ENCODE assay signal across 8 mouse cellular contexts in the genomic region with DNA sequence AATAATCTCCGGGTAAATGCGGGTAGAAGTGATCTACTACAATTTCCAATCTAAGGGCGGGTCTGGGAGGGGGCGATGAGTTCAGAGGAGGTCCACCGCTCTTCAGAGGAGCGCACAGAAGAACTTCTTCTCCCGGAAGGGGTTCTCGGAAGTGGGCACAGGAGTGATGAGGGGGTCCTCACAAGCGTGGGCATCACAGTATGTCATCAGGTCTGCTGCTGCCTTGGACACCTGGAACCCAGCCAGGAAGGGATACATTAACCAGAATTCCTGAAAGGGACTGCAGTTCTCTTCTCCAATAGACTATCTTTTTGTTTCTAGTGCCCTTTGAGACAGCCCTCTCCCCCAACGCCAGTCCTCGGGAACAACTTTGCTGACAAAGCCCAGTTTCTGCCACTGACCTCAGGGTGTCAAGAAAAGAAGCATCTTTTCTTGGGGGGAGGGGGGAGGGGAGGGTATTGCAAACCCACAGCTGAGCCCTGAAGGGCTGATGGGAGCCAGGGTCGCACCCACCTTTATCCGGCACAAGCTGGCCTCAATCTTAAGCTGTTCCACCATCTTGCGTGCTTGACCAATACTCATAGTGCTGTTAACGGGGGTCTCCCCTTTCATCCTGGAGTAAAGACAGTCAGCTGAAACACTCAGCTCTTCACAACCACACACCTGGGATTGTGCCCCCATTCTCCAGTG. TPM values are rescaled to one million over a fixed set of nuclear protein-coding genes. Genes with fewer than 3 reads are reported as not detected.
DNase-seq lines count a peak whose midpoint lies in the region; ATAC-seq and TF ChIP-seq lines count a peak whose summit lies in the region.

No protein-coding gene starts in this region.

- peak; percentile 28; the same call in 1 of the 2 replicates for ATAC-seq in lung, embryonic 14.5 days (ENCODE audit: insufficient read depth)
- ATAC-seq in lung, embryonic 15.5 days (ENCODE audit: borderline replicate concordance, extremely low read depth, low FRiP score, low TSS enrichment): peak; percentile 16; the same call in 1 of the 2 replicates
- ATAC-seq in monocyte, adult 5-6 weeks (replicated peaks; ENCODE audit: insufficient number of reproducible peaks, low FRiP score, low TSS enrichment, poor library complexity, severe bottlenecking): no peak

- H3K27ac ChIP-seq in lung, embryonic 14.5 days (ENCODE audit: low read depth): peak overlapping the region; percentile 98
- H3K27ac ChIP-seq in heart, embryonic 10.5 days: peak overlapping the region; percentile 98
- H3K27ac ChIP-seq in lung, embryonic 15.5 days: peak overlapping the region; percentile 98

- DNase-seq in lung, embryonic 14.5 days: peak; percentile 70
- no peak for DNase-seq in lung, postnatal 25 days (ENCODE audit: low spot score)
- peak; percentile 24 for DNase-seq in c-Kit-positive CD71-positive TER-119-positive erythroid progenitor cells, embryonic 14.5 days (ENCODE audit: low spot score)
- DNase-seq in heart, embryonic 10.5 days (ENCODE audit: low spot score): no peak
- DNase-seq in kidney, adult 8-10 months: peak; percentile 73 to 76
- peak; percentile 41 for DNase-seq in skeletal muscle tissue, adult 2 months (ENCODE audit: low read depth, low spot score)

- no peaks in the 10 kb centered on the region for H3K9me3 ChIP-seq in lung, embryonic 14.5 days (ENCODE audit: low read depth, low read length)
- H3K9me3 ChIP-seq in heart, embryonic 10.5 days: no peaks in the 10 kb centered on the region
- H3K9me3 ChIP-seq in lung, embryonic 15.5 days: no peaks in the 10 kb centered on the region

- WGBS in lung, embryonic 14.5 days: 16% methylated on average over 15 of the region's 15 CpGs
- WGBS in heart, embryonic 10.5 days: 24% methylated on average over 15 of the region's 15 CpGs
- WGBS in lung, embryonic 15.5 days: 15% methylated on average over 15 of the region's 15 CpGs

- H3K36me3 ChIP-seq in lung, embryonic 14.5 days (ENCODE audit: insufficient read depth): peaks cover 29% of the 10 kb centered on the region
- peaks cover 44% of the 10 kb centered on the region for H3K36me3 ChIP-seq in heart, embryonic 10.5 days
- H3K36me3 ChIP-seq in lung, embryonic 15.5 days: peaks cover 23% of the 10 kb centered on the region

- peak overlapping the region; percentile 76 for H3K4me2 ChIP-seq in lung, embryonic 14.5 days
- H3K4me2 ChIP-seq in lung, embryonic 15.5 days: peak overlapping the region; percentile 86

- H3K4me3 ChIP-seq in lung, embryonic 14.5 days (ENCODE audit: low read depth, low read length): peak overlapping the region; percentile 54
- peak overlapping the region; percentile 69 for H3K4me3 ChIP-seq in heart, embryonic 10.5 days
- H3K4me3 ChIP-seq in lung, embryonic 15.5 days: peak overlapping the region; percentile 59

- H3K4me1 ChIP-seq in lung, embryonic 14.5 days (ENCODE audit: insufficient read depth): peaks cover 13% of the 10 kb centered on the region
- H3K4me1 ChIP-seq in heart, embryonic 10.5 days: peaks cover 41% of the 10 kb centered on the region
- peaks cover 23% of the 10 kb centered on the region for H3K4me1 ChIP-seq in lung, embryonic 15.5 days

- no peak for TF ChIP-seq CTCF in lung, embryonic 14.5 days (IDR thresholded peaks at IDR 0.05; ENCODE audit: low read depth)

- no peaks in the 10 kb centered on the region for H3K27me3 ChIP-seq in lung, embryonic 14.5 days (ENCODE audit: insufficient read depth, low read length)
- H3K27me3 ChIP-seq in heart, embryonic 10.5 days (ENCODE audit: insufficient read depth, poor library complexity, severe bottlenecking): no peaks in the 10 kb centered on the region
- no peaks in the 10 kb centered on the region for H3K27me3 ChIP-seq in lung, embryonic 15.5 days

- H3K9ac ChIP-seq in lung, embryonic 14.5 days: peak overlapping the region; percentile 59
- peak overlapping the region; percentile 72 for H3K9ac ChIP-seq in lung, embryonic 15.5 days

RNA-seq across cellular contexts. Expression of gene Gng3, which starts 0.8 kb away (rescaled TPM):
- polyA plus RNA-seq in lung, embryonic 14.5 days (2014; fragmentation: Nextera tagmentation; extraction: Ambion mirVana): 1.2 and 2.1 TPM in 2 replicates
- polyA plus RNA-seq in heart, embryonic 10.5 days (2016; fragmentation: Nextera tagmentation; extraction: Ambion mirVana): 2.6 and 4.7 TPM in 2 replicates
- 1.6 and 2.5 TPM in 2 replicates for polyA plus RNA-seq in lung, embryonic 15.5 days (2015; fragmentation: Nextera tagmentation; extraction: Ambion mirVana)
- total RNA-seq in monocyte, adult 5-6 weeks (2017): 0.39 to 0.64 TPM in 2 of 3 replicates, not detected in the other

RNA-seq across cellular contexts. Expression of gene Bscl2, which starts 0.9 kb away (rescaled TPM):
- 38.4 and 42.5 TPM in 2 replicates for polyA plus RNA-seq in lung, embryonic 14.5 days (2014; fragmentation: Nextera tagmentation; extraction: Ambion mirVana)
- 46.2 and 51.1 TPM in 2 replicates for polyA plus RNA-seq in heart, embryonic 10.5 days (2016; fragmentation: Nextera tagmentation; extraction: Ambion mirVana)
- 48.3 and 52.3 TPM in 2 replicates for polyA plus RNA-seq in lung, embryonic 15.5 days (2015; fragmentation: Nextera tagmentation; extraction: Ambion mirVana)
- 25.1 to 34.8 TPM (median 30.9 TPM) in 3 replicates for total RNA-seq in monocyte, adult 5-6 weeks (2017)

RNA-seq across cellular contexts. Expression of gene AC129217.1, which starts 8.6 kb away (rescaled TPM):
- polyA plus RNA-seq in lung, embryonic 14.5 days (2014; fragmentation: Nextera tagmentation; extraction: Ambion mirVana): not detected in 2 replicates
- not detected in 2 replicates for polyA plus RNA-seq in heart, embryonic 10.5 days (2016; fragmentation: Nextera tagmentation; extraction: Ambion mirVana)
- polyA plus RNA-seq in lung, embryonic 15.5 days (2015; fragmentation: Nextera tagmentation; extraction: Ambion mirVana): not detected in 2 replicates
- total RNA-seq in monocyte, adult 5-6 weeks (2017): 40.4 to 54.5 TPM (median 44.1 TPM) in 3 replicates

RNA-seq across cellular contexts. Expression of gene Lrrn4cl, which starts 12.4 kb away (rescaled TPM):
- 0.83 and 0.96 TPM in 2 replicates for polyA plus RNA-seq in lung, embryonic 14.5 days (2014; fragmentation: Nextera tagmentation; extraction: Ambion mirVana)
- 0.36 and 0.51 TPM in 2 replicates for polyA plus RNA-seq in heart, embryonic 10.5 days (2016; fragmentation: Nextera tagmentation; extraction: Ambion mirVana)
- polyA plus RNA-seq in lung, embryonic 15.5 days (2015; fragmentation: Nextera tagmentation; extraction: Ambion mirVana): 1.1 TPM in 2 replicates
- total RNA-seq in monocyte, adult 5-6 weeks (2017): 0.10 to 0.78 TPM (median 0.32 TPM) in 3 replicates

RNA-seq across cellular contexts. Expression of gene Hnrnpul2, which starts 18.4 kb away (rescaled TPM):
- polyA plus RNA-seq in lung, embryonic 14.5 days (2014; fragmentation: Nextera tagmentation; extraction: Ambion mirVana): 7.9 and 8.3 TPM in 2 replicates
- 2.8 and 4.6 TPM in 2 replicates for polyA plus RNA-seq in heart, embryonic 10.5 days (2016; fragmentation: Nextera tagmentation; extraction: Ambion mirVana)
- polyA plus RNA-seq in lung, embryonic 15.5 days (2015; fragmentation: Nextera tagmentation; extraction: Ambion mirVana): 5.7 and 5.8 TPM in 2 replicates
- 84.4 to 149 TPM (median 101 TPM) in 3 replicates for total RNA-seq in monocyte, adult 5-6 weeks (2017)

Comparison
In these comparisons a context has a peak if more than half of its experiments do, and no peak if none do; other contexts are left out.
1. DNase-seq: peak in lung, embryonic 14.5 days (single experiment), c-Kit-positive CD71-positive TER-119-positive erythroid progenitor cells, embryonic 14.5 days (single experiment), kidney, adult 8-10 months (2 of 2) and skeletal muscle tissue, adult 2 months (single experiment); none in lung, postnatal 25 days (single experiment) and heart, embryonic 10.5 days (single experiment).
2. Peak in every context shown above with its lines, with median percentiles within 50 percentile points of each other: H3K27ac ChIP-seq and H3K4me3 ChIP-seq.